Mouse (Mus musculus): ENCODE measurements around the gene Cldn13. TPM values are rescaled to one million over a fixed set of nuclear protein-coding genes. Genes with fewer than 3 reads are reported as not detected.

Cldn13 gene
- polyA plus RNA-seq, 1 experiment: not detected

GRCm38 (mm10) chr5:134955491-134955890 lies 40.2 kb upstream of the Cldn13 start:
- H3K4me3 ChIP-seq (ENCODE audit: insufficient read depth, poor library complexity, severe bottlenecking): no peak overlapping the region
- H3K79me2 ChIP-seq (ENCODE audit: control insufficient read depth, insufficient read depth): no peaks in the 10 kb centered on the region
- no peaks in the 10 kb centered on the region for H3K27me3 ChIP-seq (ENCODE audit: control insufficient read depth, insufficient read depth, insufficient read length)
- no peaks in the 10 kb centered on the region for H3K79me3 ChIP-seq (ENCODE audit: low read depth)
- H3ac ChIP-seq (ENCODE audit: control insufficient read depth, insufficient read length, low read depth): no peak overlapping the region
- no peaks in the 10 kb centered on the region for H3K36me3 ChIP-seq (ENCODE audit: control insufficient read depth, insufficient read depth)
- peak; percentile 67 for TF ChIP-seq USF1 (IDR thresholded peaks at IDR 0.05; ENCODE audit: low read depth)
- TF ChIP-seq CTCF (IDR thresholded peaks at IDR 0.05; ENCODE audit: control insufficient read depth, insufficient read depth, insufficient read length): no peak
- no peak for TF ChIP-seq MAX (IDR thresholded peaks at IDR 0.05)

- TF ChIP-seq MYOD1 (IDR thresholded peaks at IDR 0.05; ENCODE audit: control insufficient read depth, insufficient read length, low read depth): peak; percentile 82
- TF ChIP-seq CEBPB (IDR thresholded peaks at IDR 0.05; ENCODE audit: low read depth): no peak
- H3K36me3 ChIP-seq (ENCODE audit: control insufficient read depth, insufficient read depth): no peaks in the 10 kb centered on the region
- H3K4me3 ChIP-seq (ENCODE audit: insufficient read depth, poor library complexity, severe bottlenecking): no peak overlapping the region
- no peaks in the 10 kb centered on the region for H3K79me2 ChIP-seq (ENCODE audit: control insufficient read depth, insufficient read depth)
- no peaks in the 10 kb centered on the region for H3K27me3 ChIP-seq (ENCODE audit: control insufficient read depth, insufficient read depth, insufficient read length)
- no peaks in the 10 kb centered on the region for H3K79me3 ChIP-seq (ENCODE audit: low read depth)
- peak overlapping the region; percentile 32 for H3ac ChIP-seq (ENCODE audit: control insufficient read depth, insufficient read length, low read depth)
Measured at GRCm38 (mm10) chr5:134951053-134951884, 35.9 kb upstream of the Cldn13 start.

- Histone ChIP-seq H3K4me3 (ENCODE audit: insufficient read depth, poor library complexity, severe bottlenecking) (no peak overlapping the region), H3K27me3 (ENCODE audit: control insufficient read depth, insufficient read depth, insufficient read length) (no peaks in the 10 kb centered on the region), H3K79me2 (ENCODE audit: control insufficient read depth, insufficient read depth) (no peaks in the 10 kb centered on the region), H3K36me3 (ENCODE audit: control insufficient read depth, insufficient read depth) (no peaks in the 10 kb centered on the region), H3K79me3 (ENCODE audit: low read depth) (no peaks in the 10 kb centered on the region), H3ac (ENCODE audit: control insufficient read depth, insufficient read length, low read depth) (no peak overlapping the region)
- TF ChIP-seq FOSL1 (IDR thresholded peaks at IDR 0.05; ENCODE audit: insufficient read depth, low read length, poor library complexity, severe bottlenecking) (no peak), MAX (IDR thresholded peaks at IDR 0.05) (no peak), CTCF (IDR thresholded peaks at IDR 0.05; ENCODE audit: control insufficient read depth, insufficient read depth, insufficient read length) (no peak), USF1 (IDR thresholded peaks at IDR 0.05; ENCODE audit: low read depth) (no peak), MYOG (IDR thresholded peaks at IDR 0.05; ENCODE audit: control insufficient read depth, extremely low read depth, insufficient read length) (no peak), MYOD1 (IDR thresholded peaks at IDR 0.05; ENCODE audit: control insufficient read depth, insufficient read length, low read depth) (no peak), CEBPB (IDR thresholded peaks at IDR 0.05; ENCODE audit: low read depth) (no peak)
Measured at GRCm38 (mm10) chr5:134948085-134948439, 32.7 kb upstream of the Cldn13 start.

- H3K36me3 ChIP-seq (ENCODE audit: control insufficient read depth, insufficient read depth): no peaks in the 10 kb centered on the region
- no peaks in the 10 kb centered on the region for H3K79me3 ChIP-seq (ENCODE audit: low read depth)
- H3ac ChIP-seq (ENCODE audit: control insufficient read depth, insufficient read length, low read depth): no peak overlapping the region
- TF ChIP-seq USF1 (IDR thresholded peaks at IDR 0.05; ENCODE audit: low read depth) (no peak), CEBPB (IDR thresholded peaks at IDR 0.05; ENCODE audit: low read depth) (no peak), MYOD1 (IDR thresholded peaks at IDR 0.05; ENCODE audit: control insufficient read depth, insufficient read length, low read depth) (no peak), MAX (IDR thresholded peaks at IDR 0.05) (no peak), CTCF (IDR thresholded peaks at IDR 0.05; ENCODE audit: control insufficient read depth, insufficient read depth, insufficient read length) (no peak), MYOG (IDR thresholded peaks at IDR 0.05; ENCODE audit: control insufficient read depth, extremely low read depth, insufficient read length) (no peak), FOSL1 (IDR thresholded peaks at IDR 0.05; ENCODE audit: insufficient read depth, low read length, poor library complexity, severe bottlenecking) (no peak)
- no peaks in the 10 kb centered on the region for H3K27me3 ChIP-seq (ENCODE audit: control insufficient read depth, insufficient read depth, insufficient read length)
- no peaks in the 10 kb centered on the region for H3K79me2 ChIP-seq (ENCODE audit: control insufficient read depth, insufficient read depth)
- H3K4me3 ChIP-seq (ENCODE audit: insufficient read depth, poor library complexity, severe bottlenecking): no peak overlapping the region
Measured at GRCm38 (mm10) chr5:134947420-134948084, 32.2 kb upstream of the Cldn13 start.

- TF ChIP-seq CTCF (IDR thresholded peaks at IDR 0.05; ENCODE audit: control insufficient read depth, insufficient read depth, insufficient read length): no peak
- TF ChIP-seq MYOD1 (IDR thresholded peaks at IDR 0.05; ENCODE audit: control insufficient read depth, insufficient read length, low read depth): no peak
- TF ChIP-seq FOSL1 (IDR thresholded peaks at IDR 0.05; ENCODE audit: insufficient read depth, low read length, poor library complexity, severe bottlenecking): no peak
- TF ChIP-seq MYOG (IDR thresholded peaks at IDR 0.05; ENCODE audit: control insufficient read depth, extremely low read depth, insufficient read length): no peak
- no peak for TF ChIP-seq USF1 (IDR thresholded peaks at IDR 0.05; ENCODE audit: low read depth)
- no peak for TF ChIP-seq CEBPB (IDR thresholded peaks at IDR 0.05; ENCODE audit: low read depth)
- TF ChIP-seq MAX (IDR thresholded peaks at IDR 0.05): no peak
- no peaks in the 10 kb centered on the region for H3K79me2 ChIP-seq (ENCODE audit: control insufficient read depth, insufficient read depth)
- H3ac ChIP-seq (ENCODE audit: control insufficient read depth, insufficient read length, low read depth): no peak within 1 kb of the TSS
- no peaks in the 10 kb centered on the region for H3K27me3 ChIP-seq (ENCODE audit: control insufficient read depth, insufficient read depth, insufficient read length)
- no peak within 1 kb of the TSS for H3K4me3 ChIP-seq (ENCODE audit: insufficient read depth, poor library complexity, severe bottlenecking)
- no peaks in the 10 kb centered on the region for H3K79me3 ChIP-seq (ENCODE audit: low read depth)
- H3K36me3 ChIP-seq (ENCODE audit: control insufficient read depth, insufficient read depth): no peaks in the 10 kb centered on the region
Measured at GRCm38 (mm10) chr5:134946857-134947255, 31.5 kb upstream of the Cldn13 start, which contains the start of gene Cldn4. Gene Cldn4, minus strand, starts transcription at chr5:134946934.
